Mouse (Mus musculus) G1E (cell line): Measurements from ENCODE around the gene Zhx3. TPM values are rescaled to one million over a fixed set of nuclear protein-coding genes. Genes with fewer than 3 reads are reported as not detected.

Source experiments
- ATAC-seq: 2 replicates; pipeline ENCODE4 v1.8.0; 2016; ENCODE audit warnings: mild to moderate bottlenecking; ENCODE audit not compliant: insufficient number of reproducible peaks, poor library complexity, low FRiP score, severe bottlenecking; ENCODE audit errors: extremely low read depth
- DNase-seq: peaks from one replicate; pipeline ENCODE4 v3.0.0; 2012; ENCODE audit warnings: low spot score
- H3K27me3 ChIP-seq: 2 replicates; pipeline ENCODE4 v1.6.1; 2012; ENCODE audit warnings: mild to moderate bottlenecking, low read length, inconsistent platforms; ENCODE audit not compliant: insufficient read depth
- H3K36me3 ChIP-seq: replicated peaks from 2 replicates; pipeline ENCODE3; 2012; ENCODE audit warnings: mild to moderate bottlenecking, inconsistent platforms
- H3K4me1 ChIP-seq: 2 replicates; pipeline ENCODE4 v1.6.1; 2012; ENCODE audit warnings: low read depth, low read length, inconsistent platforms, mixed read lengths; ENCODE audit not compliant: insufficient read depth
- H3K4me3 ChIP-seq: 2 replicates; pipeline ENCODE4 v1.5.1; 2012; ENCODE audit warnings: low read depth, mild to moderate bottlenecking, inconsistent platforms, low read length, moderate library complexity, mixed read lengths
- H3K9me3 ChIP-seq: replicated peaks from 2 replicates; pipeline ENCODE4 v1.6.1; 2012; ENCODE audit warnings: inconsistent platforms
- CTCF ChIP-seq: IDR thresholded peaks from 2 replicates; pipeline ENCODE4 v1.5.1; 2012; ENCODE audit warnings: low read depth, low read length, inconsistent platforms, mixed read lengths
- GATA1 ChIP-seq: IDR thresholded peaks from 2 replicates; pipeline ENCODE4 v1.6.1; 2012; ENCODE audit warnings: borderline replicate concordance, low read length, inconsistent platforms, mixed read lengths
- GATA2 ChIP-seq: IDR thresholded peaks from 2 replicates; pipeline ENCODE4 v1.6.1; 2012; ENCODE audit warnings: low read depth, low read length, inconsistent platforms, borderline replicate concordance
- POLR2AphosphoS5 ChIP-seq: IDR thresholded peaks from 2 replicates; pipeline ENCODE4 v1.6.1; 2012; ENCODE audit warnings: low read depth, low read length, inconsistent platforms; ENCODE audit not compliant: insufficient replicate concordance
- TAL1 ChIP-seq: conservative IDR thresholded peaks from 2 replicates; pipeline ENCODE4 v1.6.1; 2012; ENCODE audit warnings: low read depth, low read length, inconsistent platforms, mixed read lengths
- polyA plus RNA-seq: library from polyadenylated mRNA; stranded (reverse); fragments of >175 nt; gene quantifications from 2 replicates; pipeline ENCODE4 v1.2.3, GENCODE M21; 2012
- total RNA-seq, 2 experiments: library from RNA; stranded (forward) in 1 of 2; stranded (reverse) in 1 of 2; fragments of 200-1000 nt in 1 of 2; fragments of >200 nt in 1 of 2; fragmentation: Nextera tagmentation in 1 of 2; gene quantifications; 2 replicates each; pipeline ENCODE4 v1.2.3; 2014 to 2017

Zhx3 gene
- total and polyA plus RNA-seq, 3 experiments: 1.7 to 8.4 (median 8.2) TPM

- peak; percentile 46 for ATAC-seq
- Histone ChIP-seq H3K4me3 (no peak overlapping the region), H3K36me3 (no peaks in the 10 kb centered on the region), H3K27me3 (no peaks in the 10 kb centered on the region), H3K9me3 (no peaks in the 10 kb centered on the region), H3K4me1 (no peaks in the 10 kb centered on the region)
- TF ChIP-seq CTCF (no peak), GATA2 (no peak), POLR2AphosphoS5 (no peak), TAL1 (no peak), GATA1 (no peak)
- no peak for DNase-seq
Observed at GRCm38 (mm10) chr2:160864112-160864511, 8.7 kb downstream of the Zhx3 start.

- no peaks in the 10 kb centered on the region for H3K9me3 ChIP-seq
- H3K36me3 ChIP-seq: no peaks in the 10 kb centered on the region
- DNase-seq: no peak
- no peak for TF ChIP-seq TAL1
- TF ChIP-seq CTCF: no peak
- no peak for TF ChIP-seq GATA1
- TF ChIP-seq GATA2: no peak
- no peak for TF ChIP-seq POLR2AphosphoS5
- H3K4me3 ChIP-seq: no peak overlapping the region
- H3K27me3 ChIP-seq: no peaks in the 10 kb centered on the region
- ATAC-seq: no peak
- no peaks in the 10 kb centered on the region for H3K4me1 ChIP-seq
Observed at GRCm38 (mm10) chr2:160860363-160860762, 12.4 kb downstream of the Zhx3 start.

- no peak overlapping the region for H3K4me3 ChIP-seq
- DNase-seq: no peak
- TF ChIP-seq CTCF (no peak), POLR2AphosphoS5 (no peak), GATA2 (no peak), GATA1 (no peak), TAL1 (no peak)
- no peak for ATAC-seq
- H3K36me3 ChIP-seq: no peaks in the 10 kb centered on the region
- no peaks in the 10 kb centered on the region for H3K4me1 ChIP-seq
- no peaks in the 10 kb centered on the region for H3K9me3 ChIP-seq
- H3K27me3 ChIP-seq: no peaks in the 10 kb centered on the region
Observed at GRCm38 (mm10) chr2:160856359-160857102, 16.3 kb downstream of the Zhx3 start.

GRCm38 (mm10) chr2:160854687-160855086 lies 18.1 kb downstream of the Zhx3 start:
- Histone ChIP-seq H3K4me3 (no peak overlapping the region), H3K4me1 (no peaks in the 10 kb centered on the region), H3K36me3 (no peaks in the 10 kb centered on the region), H3K9me3 (no peaks in the 10 kb centered on the region), H3K27me3 (no peaks in the 10 kb centered on the region)
- TF ChIP-seq GATA1 (no peak), CTCF (no peak), POLR2AphosphoS5 (no peak), GATA2 (no peak)
- DNase-seq (no peak), ATAC-seq (no peak)

- no peaks in the 10 kb centered on the region for H3K4me1 ChIP-seq
- TF ChIP-seq POLR2AphosphoS5: no peak
- TF ChIP-seq CTCF: no peak
- TF ChIP-seq GATA1: no peak
- no peak for TF ChIP-seq TAL1
- no peak for TF ChIP-seq GATA2
- H3K36me3 ChIP-seq: no peaks in the 10 kb centered on the region
- no peaks in the 10 kb centered on the region for H3K27me3 ChIP-seq
- DNase-seq (no peak), ATAC-seq (no peak)
- H3K4me3 ChIP-seq: no peak overlapping the region
- no peaks in the 10 kb centered on the region for H3K9me3 ChIP-seq
Observed at GRCm38 (mm10) chr2:160850360-160850759, 22.4 kb downstream of the Zhx3 start.

GRCm38 (mm10) chr2:160849617-160850240 lies 23.1 kb downstream of the Zhx3 start:
- Histone ChIP-seq H3K4me1 (no peaks in the 10 kb centered on the region), H3K9me3 (no peaks in the 10 kb centered on the region), H3K4me3 (no peak overlapping the region), H3K27me3 (no peaks in the 10 kb centered on the region), H3K36me3 (no peaks in the 10 kb centered on the region)
- ATAC-seq (no peak), DNase-seq (no peak)
- no peak for TF ChIP-seq GATA2
- TF ChIP-seq POLR2AphosphoS5: no peak
- no peak for TF ChIP-seq CTCF
- no peak for TF ChIP-seq GATA1
- TF ChIP-seq TAL1: no peak
